Mouse (Mus musculus) G1E (cell line): Measurements from ENCODE around the gene Pnpla1.

Experiments used
- CTCF ChIP-seq: IDR thresholded peaks from 2 replicates; pipeline ENCODE4 v1.5.1; 2012; ENCODE audit warnings: low read depth, low read length, inconsistent platforms, mixed read lengths
- GATA1 ChIP-seq: IDR thresholded peaks from 2 replicates; pipeline ENCODE4 v1.6.1; 2012; ENCODE audit warnings: borderline replicate concordance, low read length, inconsistent platforms, mixed read lengths
- POLR2AphosphoS5 ChIP-seq: IDR thresholded peaks from 2 replicates; pipeline ENCODE4 v1.6.1; 2012; ENCODE audit warnings: low read depth, low read length, inconsistent platforms; ENCODE audit not compliant: insufficient replicate concordance

GRCm38 (mm10) chr17:28875316-28875715, 17.1 kb downstream of the Pnpla1 start:
- TF ChIP-seq CTCF (no peak), POLR2AphosphoS5 (no peak), GATA1 (no peak)
